In genomic region chr5:24739141-24739753, GRCm38 (mm10) we compare ENCODE assay signal across 9 mouse cellular contexts. TPM values are rescaled to one million over a fixed set of nuclear protein-coding genes. Genes with fewer than 3 reads are reported as not detected.
DNase-seq lines count a peak whose midpoint lies in the region; ATAC-seq and TF ChIP-seq lines count a peak whose summit lies in the region.
"Had no signal": no experiment of that assay in that cellular context is flagged by ENCODE, and none has a peak within 500 bp of the region (broad histone marks: within the 10 kb centered on the region; RNA-seq: fewer than 3 reads in every experiment).

No protein-coding gene starts in this region.

- H3K27me3 ChIP-seq in heart, embryonic 10.5 days (ENCODE audit: insufficient read depth, poor library complexity, severe bottlenecking): no peaks in the 10 kb centered on the region
- no peaks in the 10 kb centered on the region for H3K27me3 ChIP-seq in kidney, embryonic 16.5 days (ENCODE audit: insufficient read depth, low read length)
- no peaks in the 10 kb centered on the region for H3K27me3 ChIP-seq in liver, embryonic 16.5 days (ENCODE audit: control insufficient read depth, insufficient read depth, low read depth, low read length)
- H3K27me3 ChIP-seq in small intestine, adult 2 months (ENCODE audit: control insufficient read depth, insufficient read depth, low read length): no peaks in the 10 kb centered on the region

- 0 out of 2 replicates have a peak, but pooled peaks have one; percentile 25 for TF ChIP-seq POLR2A in small intestine, adult 2 months (IDR thresholded peaks at IDR 0.05; ENCODE audit: low read depth, low read length)

- peak; percentile 46 to 61 for DNase-seq in cerebellum, postnatal 10 days
- DNase-seq in cerebellum, adult 18-20 months: no peak
- DNase-seq in heart, embryonic 10.5 days (ENCODE audit: low spot score): no peak
- no peak for DNase-seq in embryo, embryonic 9.5 days (ENCODE audit: extremely low spot score)

- ATAC-seq in activated CD4-positive, CD25-positive, alpha-beta regulatory T cell, adult 4 months: peak; percentile 46
- ATAC-seq in kidney, embryonic 16.5 days (ENCODE audit: low FRiP score, low TSS enrichment): peak; percentile 80
- ATAC-seq in liver, embryonic 16.5 days (ENCODE audit: low read depth): peak; percentile 24; the same call in 1 of the 2 replicates

- H3K9ac ChIP-seq in kidney, embryonic 16.5 days (replicated peaks; ENCODE audit: low read length): no peak overlapping the region
- H3K9ac ChIP-seq in liver, embryonic 16.5 days (ENCODE audit: low read depth, low read length): no peak overlapping the region

- H3K4me3 ChIP-seq in heart, embryonic 10.5 days: peak overlapping the region; percentile 42
- no peak overlapping the region for H3K4me3 ChIP-seq in kidney, embryonic 16.5 days (ENCODE audit: low read length)
- H3K4me3 ChIP-seq in liver, embryonic 16.5 days (ENCODE audit: low read depth, low read length): no peak overlapping the region
- peak overlapping the region; percentile 13; the same call in 1 of the 2 replicates for H3K4me3 ChIP-seq in small intestine, adult 2 months (ENCODE audit: low read depth, low read length)

- H3K36me3 ChIP-seq in heart, embryonic 10.5 days: no peaks in the 10 kb centered on the region
- no peaks in the 10 kb centered on the region for H3K36me3 ChIP-seq in kidney, embryonic 16.5 days (ENCODE audit: insufficient read depth, low read length)
- H3K36me3 ChIP-seq in liver, embryonic 16.5 days (ENCODE audit: control insufficient read depth, insufficient read depth): no peaks in the 10 kb centered on the region
- H3K36me3 ChIP-seq in small intestine, adult 2 months (ENCODE audit: control insufficient read depth, insufficient read depth, low read length): no peaks in the 10 kb centered on the region

- 0 out of 2 replicates have a peak overlapping the region, but pooled peaks have one; percentile 2 for H3K4me2 ChIP-seq in kidney, embryonic 16.5 days (replicated peaks; ENCODE audit: low read depth, low read length)
- H3K4me2 ChIP-seq in liver, embryonic 16.5 days (ENCODE audit: low read depth, low read length): peak overlapping the region; percentile 7

- peak overlapping the region; percentile 82 for H3K27ac ChIP-seq in heart, embryonic 10.5 days
- H3K27ac ChIP-seq in kidney, embryonic 16.5 days (ENCODE audit: low read length): peak overlapping the region; percentile 84
- H3K27ac ChIP-seq in liver, embryonic 16.5 days (ENCODE audit: low read length): no peak overlapping the region; the same call in 1 of the 2 replicates
- peak overlapping the region; percentile 48 for H3K27ac ChIP-seq in small intestine, adult 2 months (ENCODE audit: insufficient read depth, low read depth, low read length)

- 23% methylated on average over 15 of the region's 15 CpGs for WGBS in heart, embryonic 10.5 days
- 48% methylated on average over 15 of the region's 15 CpGs for WGBS in kidney, embryonic 16.5 days
- WGBS in liver, embryonic 16.5 days (ENCODE audit: insufficient replicate concordance): 13% methylated on average over 15 of the region's 15 CpGs
- WGBS in small intestine, adult 2 months: 48% methylated on average over 15 of the region's 15 CpGs

- peaks cover 25% of the 10 kb centered on the region for H3K4me1 ChIP-seq in heart, embryonic 10.5 days
- H3K4me1 ChIP-seq in kidney, embryonic 16.5 days (ENCODE audit: insufficient read depth, low read length): peaks cover 4% of the 10 kb centered on the region; the same call in 1 of the 2 replicates
- H3K4me1 ChIP-seq in liver, embryonic 16.5 days (ENCODE audit: control insufficient read depth, low read depth, low read length): peaks cover 4% of the 10 kb centered on the region; the same call in 1 of the 2 replicates
- no peaks in the 10 kb centered on the region for H3K4me1 ChIP-seq in small intestine, adult 2 months (ENCODE audit: control insufficient read depth, insufficient read depth, insufficient read length, low read length)

- H3K9me3 ChIP-seq in heart, embryonic 10.5 days: no peaks in the 10 kb centered on the region
- H3K9me3 ChIP-seq in kidney, embryonic 16.5 days (ENCODE audit: low read length): no peaks in the 10 kb centered on the region
- H3K9me3 ChIP-seq in liver, embryonic 16.5 days (replicated peaks; ENCODE audit: control insufficient read depth, low read length): no peaks in the 10 kb centered on the region

- no peak for TF ChIP-seq CTCF in small intestine, adult 2 months (IDR thresholded peaks at IDR 0.05; ENCODE audit: extremely low read depth, insufficient read length, insufficient replicate concordance, low read depth, low read length)

RNA-seq across cellular contexts. Expression of gene Wdr86, which starts 8.7 kb away (rescaled TPM):
- polyA plus RNA-seq in activated CD4-positive, CD25-positive, alpha-beta regulatory T cell, adult 4 months (2017; shearing (Covaris generic)): under 1 TPM; 0.15 to 0.46 TPM
- 14.0 and 29.3 TPM in 2 replicates for polyA plus RNA-seq in heart, embryonic 10.5 days (2016; fragmentation: Nextera tagmentation; extraction: Ambion mirVana)
- 35.4 and 35.9 TPM in 2 replicates for polyA plus RNA-seq in kidney, embryonic 16.5 days (2015; fragmentation: Nextera tagmentation; extraction: Ambion mirVana)
- 0.99 and 1.0 TPM in 2 replicates for polyA plus RNA-seq in liver, embryonic 16.5 days (2015; fragmentation: Nextera tagmentation; extraction: Ambion mirVana)
- polyA plus RNA-seq in small intestine, adult 2 months (2012; rRNA removed): 1.3 and 2.5 TPM in 2 replicates
- polyA plus RNA-seq: C2C12 had no signal

RNA-seq across cellular contexts. Expression of gene Crygn, which starts 18.6 kb away (rescaled TPM):
- 1 to 10 TPM in 1 of 2 experiments, not detected in 1; 6.8 TPM for polyA plus RNA-seq in activated CD4-positive, CD25-positive, alpha-beta regulatory T cell, adult 4 months (2017; shearing (Covaris generic))
- 2.7 and 4.1 TPM in 2 replicates for polyA plus RNA-seq in heart, embryonic 10.5 days (2016; fragmentation: Nextera tagmentation; extraction: Ambion mirVana)
- 1.5 and 3.9 TPM in 2 replicates for polyA plus RNA-seq in kidney, embryonic 16.5 days (2015; fragmentation: Nextera tagmentation; extraction: Ambion mirVana)
- polyA plus RNA-seq in liver, embryonic 16.5 days (2015; fragmentation: Nextera tagmentation; extraction: Ambion mirVana): 0.47 and 0.50 TPM in 2 replicates
- polyA plus RNA-seq in small intestine, adult 2 months (2012; rRNA removed): 0.37 TPM in 1 of 2 replicates, not detected in the other
- polyA plus RNA-seq: C2C12 had no signal

RNA-seq across cellular contexts. Expression of gene Nub1, which starts 53.9 kb away (rescaled TPM):
- 10 to 100 TPM; 63.9 to 65.7 TPM for polyA plus RNA-seq in activated CD4-positive, CD25-positive, alpha-beta regulatory T cell, adult 4 months (2017; shearing (Covaris generic))
- 27.1 and 27.4 TPM in 2 replicates for polyA plus RNA-seq in heart, embryonic 10.5 days (2016; fragmentation: Nextera tagmentation; extraction: Ambion mirVana)
- 39.9 and 43.3 TPM in 2 replicates for polyA plus RNA-seq in kidney, embryonic 16.5 days (2015; fragmentation: Nextera tagmentation; extraction: Ambion mirVana)
- 12.0 and 13.6 TPM in 2 replicates for polyA plus RNA-seq in liver, embryonic 16.5 days (2015; fragmentation: Nextera tagmentation; extraction: Ambion mirVana)
- 15.4 and 44.1 TPM in 2 replicates for polyA plus RNA-seq in small intestine, adult 2 months (2012; rRNA removed)

Comparison
In these comparisons a context has a peak if more than half of its experiments do, and no peak if none do; other contexts are left out.
1. DNase-seq: peak in cerebellum, postnatal 10 days (2 of 2); none in cerebellum, adult 18-20 months (0 of 2), heart, embryonic 10.5 days (single experiment) and embryo, embryonic 9.5 days (single experiment).
2. ATAC-seq: peak in every context shown above with its lines; median percentile 80 in kidney, embryonic 16.5 days; 46 in activated CD4-positive, CD25-positive, alpha-beta regulatory T cell, adult 4 months; 24 in liver, embryonic 16.5 days.
3. H3K4me3 ChIP-seq: peak in heart, embryonic 10.5 days (single experiment) and small intestine, adult 2 months (single experiment); none in kidney, embryonic 16.5 days (single experiment) and liver, embryonic 16.5 days (single experiment).